Comparison of ENCODE assay signal across 8 mouse cellular contexts in the genomic region with DNA sequence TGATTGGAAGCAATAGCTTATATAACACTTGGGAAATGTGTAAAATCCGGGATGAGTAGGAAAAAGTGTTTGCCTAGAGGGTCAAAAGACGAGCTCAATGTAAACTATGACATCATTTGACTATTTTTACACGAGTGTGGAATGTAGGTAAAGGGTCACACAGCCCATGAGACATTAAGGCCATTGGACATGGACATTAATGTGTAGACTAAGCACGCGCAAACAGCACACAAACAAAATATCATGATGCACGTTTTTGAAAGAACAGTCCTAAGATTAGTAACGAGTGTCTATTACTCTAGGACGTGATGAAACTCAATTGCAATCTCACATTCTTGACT. TPM values are rescaled to one million over a fixed set of nuclear protein-coding genes. Genes with fewer than 3 reads are reported as not detected.
A peak's percentile ranks its signal among the peaks of the same experiment; 100 is the strongest.
DNase-seq lines count a peak whose midpoint lies in the region; ATAC-seq and TF ChIP-seq lines count a peak whose summit lies in the region.
"Had no signal": no experiment of that assay in that cellular context is flagged by ENCODE, and none has a peak within 500 bp of the region (broad histone marks: within the 10 kb centered on the region; RNA-seq: fewer than 3 reads in every experiment).

No protein-coding gene starts in this region.

- peak overlapping the region; percentile 97 for H3K27ac ChIP-seq in lung, postnatal 0 days (ENCODE audit: low read length)
- peak overlapping the region; percentile 94 for H3K27ac ChIP-seq in forebrain, embryonic 15.5 days (replicated peaks)
- H3K27ac ChIP-seq in limb, embryonic 14.5 days (replicated peaks; ENCODE audit: low read depth, low read length), result peak overlapping the region; percentile 94
- peak overlapping the region; percentile 90; the same call in 1 of the 2 replicates for H3K27ac ChIP-seq in stomach, embryonic 14.5 days (ENCODE audit: low read length)

- 9% methylated on average over 8 of the region's 8 CpGs for whole genome bisulfite sequencing in lung, postnatal 0 days
- 32% methylated on average over 8 of the region's 8 CpGs for WGBS in forebrain, embryonic 15.5 days
- 28% methylated on average over 8 of the region's 8 CpGs for WGBS in limb, embryonic 14.5 days
- WGBS in stomach, embryonic 14.5 days, result 17% methylated on average over 8 of the region's 8 CpGs

- peak; percentile 32 for ATAC-seq in lung, postnatal 0 days
- ATAC-seq in forebrain, embryonic 15.5 days (replicated peaks), result peak; percentile 49; the same call in 1 of the 2 replicates
- ATAC-seq in limb, embryonic 14.5 days (ENCODE audit: low FRiP score, low read depth), result no peak
- ATAC-seq in stomach, embryonic 14.5 days (ENCODE audit: insufficient number of reproducible peaks, insufficient read depth, low FRiP score, low read depth), result 0 out of 2 replicates have a peak, but pooled peaks have one; percentile 5

- no peak for TF ChIP-seq CTCF in lung, postnatal 0 days (IDR thresholded peaks at IDR 0.05)

- DNase-seq in lung, postnatal 0 days (ENCODE audit: low spot score), result no peak
- no peak for DNase-seq in lung, postnatal 25 days (ENCODE audit: low spot score)
- DNase-seq in limb, embryonic 14.5 days (ENCODE audit: low spot score), result no peak
- no peak for DNase-seq in left cerebral cortex, adult 18-20 months (ENCODE audit: low spot score in 2 of 2)
- no peak for DNase-seq in layer of hippocampus, postnatal 36 days

- H3K36me3 ChIP-seq in lung, postnatal 0 days (ENCODE audit: insufficient read depth, low read length), result no peaks in the 10 kb centered on the region
- H3K36me3 ChIP-seq in forebrain, embryonic 15.5 days, result no peaks in the 10 kb centered on the region
- H3K36me3 ChIP-seq in limb, embryonic 14.5 days (ENCODE audit: control insufficient read depth, insufficient read depth, low read length), result no peaks in the 10 kb centered on the region
- no peaks in the 10 kb centered on the region for H3K36me3 ChIP-seq in stomach, embryonic 14.5 days (ENCODE audit: control insufficient read depth, insufficient read depth, low read length)

- TF ChIP-seq EP300 in lung, postnatal 0 days (IDR thresholded peaks at IDR 0.05), result no peak

- no peaks in the 10 kb centered on the region for H3K9me3 ChIP-seq in lung, postnatal 0 days (ENCODE audit: low read length)
- no peaks in the 10 kb centered on the region for H3K9me3 ChIP-seq in forebrain, embryonic 15.5 days
- H3K9me3 ChIP-seq in limb, embryonic 14.5 days (ENCODE audit: control insufficient read depth, low read length), result no peaks in the 10 kb centered on the region
- no peaks in the 10 kb centered on the region for H3K9me3 ChIP-seq in stomach, embryonic 14.5 days (ENCODE audit: control insufficient read depth, low read depth, low read length)

- no peaks in the 10 kb centered on the region for H3K27me3 ChIP-seq in lung, postnatal 0 days (replicated peaks; ENCODE audit: insufficient read depth, low read length)
- no peaks in the 10 kb centered on the region for H3K27me3 ChIP-seq in forebrain, embryonic 15.5 days
- H3K27me3 ChIP-seq in limb, embryonic 14.5 days (ENCODE audit: control insufficient read depth, insufficient read depth, low read length), result no peaks in the 10 kb centered on the region
- no peaks in the 10 kb centered on the region for H3K27me3 ChIP-seq in stomach, embryonic 14.5 days (ENCODE audit: control insufficient read depth, insufficient read depth, low read length)

- H3K4me3 ChIP-seq in lung, postnatal 0 days (ENCODE audit: low read depth, low read length), result peak overlapping the region; percentile 67
- peak overlapping the region; percentile 83 for H3K4me3 ChIP-seq in forebrain, embryonic 15.5 days
- H3K4me3 ChIP-seq in limb, embryonic 14.5 days (replicated peaks; ENCODE audit: low read length), result peak overlapping the region; percentile 62
- H3K4me3 ChIP-seq in stomach, embryonic 14.5 days (ENCODE audit: low read depth, low read length), result peak overlapping the region; percentile 63

- no peak for TF ChIP-seq POLR2A in limb, embryonic 14.5 days (IDR thresholded peaks at IDR 0.05; ENCODE audit: borderline replicate concordance, extremely low read depth, insufficient read depth, insufficient read length)

- H3K4me2 ChIP-seq in lung, postnatal 0 days (replicated peaks; ENCODE audit: low read depth, low read length), result peak overlapping the region; percentile 60
- peak overlapping the region; percentile 70 for H3K4me2 ChIP-seq in forebrain, embryonic 15.5 days (replicated peaks)
- peak overlapping the region; percentile 53 for H3K4me2 ChIP-seq in limb, embryonic 14.5 days (replicated peaks; ENCODE audit: low read depth, low read length, severe bottlenecking)
- peak overlapping the region; percentile 50 for H3K4me2 ChIP-seq in stomach, embryonic 14.5 days (replicated peaks; ENCODE audit: low read depth, low read length)

- peak overlapping the region; percentile 68; the same call in 1 of the 2 replicates for H3K9ac ChIP-seq in lung, postnatal 0 days (replicated peaks; ENCODE audit: low read depth)
- H3K9ac ChIP-seq in forebrain, embryonic 15.5 days (replicated peaks), result peak overlapping the region; percentile 76
- peak overlapping the region; percentile 85 for H3K9ac ChIP-seq in limb, embryonic 14.5 days (ENCODE audit: low read depth, low read length, severe bottlenecking)
- H3K9ac ChIP-seq in stomach, embryonic 14.5 days (replicated peaks; ENCODE audit: low read depth, low read length), result peak overlapping the region; percentile 69; the same call in 1 of the 2 replicates

- peaks cover 13% of the 10 kb centered on the region; the same call in 1 of the 2 replicates for H3K4me1 ChIP-seq in lung, postnatal 0 days (ENCODE audit: insufficient read depth, low read depth, low read length)
- peaks cover 6% of the 10 kb centered on the region for H3K4me1 ChIP-seq in forebrain, embryonic 15.5 days
- peaks cover 3% of the 10 kb centered on the region; the same call in 1 of the 2 replicates for H3K4me1 ChIP-seq in limb, embryonic 14.5 days (ENCODE audit: control insufficient read depth, insufficient read depth, low read length)
- no peaks in the 10 kb centered on the region for H3K4me1 ChIP-seq in stomach, embryonic 14.5 days (ENCODE audit: control insufficient read depth, insufficient read depth, low read length)

RNA-seq across cellular contexts. Expression of a gene that starts 0.4 kb away (rescaled TPM):
- polyA plus RNA-seq in lung, postnatal 0 days (2015; fragmentation: Nextera tagmentation; extraction: Ambion mirVana), result 79.7 and 99.8 TPM in 2 replicates
- polyA plus RNA-seq in forebrain, embryonic 15.5 days (2015; fragmentation: Nextera tagmentation; extraction: Ambion mirVana), result 11.3 and 12.4 TPM in 2 replicates
- 6.8 and 7.1 TPM in 2 replicates for polyA plus RNA-seq in limb, embryonic 14.5 days (2012; rRNA removed)
- polyA plus RNA-seq in limb, embryonic 14.5 days (2014; fragmentation: Nextera tagmentation; extraction: Ambion mirVana), result 15.6 TPM in 2 replicates
- 27.2 and 27.3 TPM in 2 replicates for polyA plus RNA-seq in stomach, embryonic 14.5 days (2014; fragmentation: Nextera tagmentation; extraction: Ambion mirVana)
- total RNA-seq in left cerebral cortex, adult 18-20 months (2021), result 10 to 100 TPM in 1 of 2 experiments, 1 to 10 TPM in 1; 9.9 to 10.9 TPM
- 10 to 100 TPM; 14.9 to 16.4 TPM for total RNA-seq in layer of hippocampus, postnatal 36 days (2021)

RNA-seq across cellular contexts. Expression of a gene that starts 2.6 kb away (rescaled TPM):
- polyA plus RNA-seq in lung, postnatal 0 days (2015; fragmentation: Nextera tagmentation; extraction: Ambion mirVana), result not detected in 2 replicates
- polyA plus RNA-seq in forebrain, embryonic 15.5 days (2015; fragmentation: Nextera tagmentation; extraction: Ambion mirVana), result not detected in 2 replicates
- 0.03 TPM in 1 of 2 replicates, not detected in the other for polyA plus RNA-seq in limb, embryonic 14.5 days (2012; rRNA removed)
- not detected in 2 replicates for polyA plus RNA-seq in limb, embryonic 14.5 days (2014; fragmentation: Nextera tagmentation; extraction: Ambion mirVana)
- polyA plus RNA-seq in stomach, embryonic 14.5 days (2014; fragmentation: Nextera tagmentation; extraction: Ambion mirVana), result 0.10 and 0.11 TPM in 2 replicates
- total RNA-seq in left cerebral cortex, adult 18-20 months (2021), result not detected
- not detected for total RNA-seq in layer of hippocampus, postnatal 36 days (2021)
- polyA plus RNA-seq: brain, embryonic 14.5 days had no signal

RNA-seq across cellular contexts. Expression of a gene that starts 22.1 kb away (rescaled TPM):
- polyA plus RNA-seq in lung, postnatal 0 days (2015; fragmentation: Nextera tagmentation; extraction: Ambion mirVana), result 164 and 195 TPM in 2 replicates
- 74.0 and 86.6 TPM in 2 replicates for polyA plus RNA-seq in forebrain, embryonic 15.5 days (2015; fragmentation: Nextera tagmentation; extraction: Ambion mirVana)
- polyA plus RNA-seq in limb, embryonic 14.5 days (2012; rRNA removed), result 27.8 and 30.7 TPM in 2 replicates
- polyA plus RNA-seq in limb, embryonic 14.5 days (2014; fragmentation: Nextera tagmentation; extraction: Ambion mirVana), result 54.2 and 56.5 TPM in 2 replicates
- 44.4 and 48.8 TPM in 2 replicates for polyA plus RNA-seq in stomach, embryonic 14.5 days (2014; fragmentation: Nextera tagmentation; extraction: Ambion mirVana)
- 10 to 100 TPM; 15.4 to 17.8 TPM for total RNA-seq in left cerebral cortex, adult 18-20 months (2021)
- 10 to 100 TPM; 23.1 to 25.4 TPM for total RNA-seq in layer of hippocampus, postnatal 36 days (2021)

RNA-seq across cellular contexts. Expression of a gene that starts 36.8 kb away (rescaled TPM):
- 11.7 and 11.9 TPM in 2 replicates for polyA plus RNA-seq in lung, postnatal 0 days (2015; fragmentation: Nextera tagmentation; extraction: Ambion mirVana)
- polyA plus RNA-seq in forebrain, embryonic 15.5 days (2015; fragmentation: Nextera tagmentation; extraction: Ambion mirVana), result 13.0 and 13.7 TPM in 2 replicates
- 15.8 and 18.4 TPM in 2 replicates for polyA plus RNA-seq in limb, embryonic 14.5 days (2012; rRNA removed)
- polyA plus RNA-seq in limb, embryonic 14.5 days (2014; fragmentation: Nextera tagmentation; extraction: Ambion mirVana), result 13.1 and 13.9 TPM in 2 replicates
- 10.1 and 11.7 TPM in 2 replicates for polyA plus RNA-seq in stomach, embryonic 14.5 days (2014; fragmentation: Nextera tagmentation; extraction: Ambion mirVana)
- 10 to 100 TPM; 18.0 to 20.1 TPM for total RNA-seq in left cerebral cortex, adult 18-20 months (2021)
- 10 to 100 TPM; 14.4 to 15.3 TPM for total RNA-seq in layer of hippocampus, postnatal 36 days (2021)

RNA-seq across cellular contexts. Expression of a gene that starts 51.0 kb away (rescaled TPM):
- 0.12 and 0.13 TPM in 2 replicates for polyA plus RNA-seq in lung, postnatal 0 days (2015; fragmentation: Nextera tagmentation; extraction: Ambion mirVana)
- 0.27 and 0.41 TPM in 2 replicates for polyA plus RNA-seq in forebrain, embryonic 15.5 days (2015; fragmentation: Nextera tagmentation; extraction: Ambion mirVana)
- 0.23 TPM in 2 replicates for polyA plus RNA-seq in limb, embryonic 14.5 days (2012; rRNA removed)
- 0.11 and 0.41 TPM in 2 replicates for polyA plus RNA-seq in limb, embryonic 14.5 days (2014; fragmentation: Nextera tagmentation; extraction: Ambion mirVana)
- polyA plus RNA-seq in stomach, embryonic 14.5 days (2014; fragmentation: Nextera tagmentation; extraction: Ambion mirVana), result 0.33 and 0.70 TPM in 2 replicates
- 1 to 10 TPM; 2.4 to 2.7 TPM for total RNA-seq in left cerebral cortex, adult 18-20 months (2021)
- 1 to 10 TPM; 1.8 to 2.4 TPM for total RNA-seq in layer of hippocampus, postnatal 36 days (2021)
